Comparison of ENCODE assay signal across 19 mouse cellular contexts in the genomic region with DNA sequence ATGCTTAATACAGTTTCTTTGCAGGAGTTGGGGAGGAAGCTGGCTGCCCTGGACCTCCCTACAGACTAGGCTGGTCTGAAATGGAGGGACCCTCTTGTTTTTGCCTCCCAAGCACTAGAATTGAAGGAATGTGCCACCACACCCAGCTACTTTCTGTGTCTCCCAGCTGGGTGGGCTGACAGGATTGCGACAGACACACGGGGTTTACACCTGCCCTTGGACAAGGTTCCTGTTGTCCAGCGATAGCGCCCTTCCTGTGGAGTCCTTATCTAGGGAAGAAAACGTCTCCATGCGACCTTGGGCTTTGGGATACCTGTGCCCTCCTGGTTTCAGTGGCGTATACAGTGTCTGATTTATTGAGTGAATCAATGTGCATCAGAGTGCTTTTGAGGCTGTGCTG. TPM values are rescaled to one million over a fixed set of nuclear protein-coding genes. Genes with fewer than 3 reads are reported as not detected.
DNase-seq lines count a peak whose midpoint lies in the region; ATAC-seq lines count a peak whose summit lies in the region.
"Had no signal": no experiment of that assay in that cellular context is flagged by ENCODE, and none has a peak within 500 bp of the region (broad histone marks: within the 10 kb centered on the region; RNA-seq: fewer than 3 reads in every experiment).

No protein-coding gene starts in this region.

- peak overlapping the region; percentile 54; the same call in 1 of the 2 replicates for H3K27ac ChIP-seq in heart, embryonic 10.5 days
- H3K27ac ChIP-seq in heart, embryonic 15.5 days: 0 out of 2 replicates have a peak overlapping the region, but pooled peaks have one; percentile 21
- H3K27ac ChIP-seq: embryonic facial prominence, embryonic 12.5 days; forebrain, embryonic 15.5 days; hindbrain, embryonic 15.5 days had no signal

- no peaks in the 10 kb centered on the region for H3K9me3 ChIP-seq in heart, embryonic 10.5 days
- H3K9me3 ChIP-seq in heart, embryonic 15.5 days (replicated peaks): no peaks in the 10 kb centered on the region
- H3K9me3 ChIP-seq: embryonic facial prominence, embryonic 12.5 days; forebrain, embryonic 15.5 days; hindbrain, embryonic 15.5 days had no signal

- H3K4me3 ChIP-seq in heart, embryonic 10.5 days: no peak overlapping the region
- H3K4me3 ChIP-seq in heart, embryonic 15.5 days: no peak overlapping the region
- H3K4me3 ChIP-seq: embryonic facial prominence, embryonic 12.5 days; forebrain, embryonic 15.5 days; hindbrain, embryonic 15.5 days had no signal

- 72% methylated on average over 7 of the region's 7 CpGs for WGBS in heart, embryonic 10.5 days
- WGBS in heart, embryonic 15.5 days: 63% methylated on average over 7 of the region's 7 CpGs

- H3K36me3 ChIP-seq in heart, embryonic 10.5 days: peaks cover 20% of the 10 kb centered on the region
- H3K36me3 ChIP-seq in heart, embryonic 15.5 days: peaks cover 9% of the 10 kb centered on the region; the same call in 1 of the 2 replicates
- H3K36me3 ChIP-seq: forebrain, embryonic 15.5 days; hindbrain, embryonic 15.5 days had no signal

- H3K27me3 ChIP-seq in heart, embryonic 10.5 days (ENCODE audit: insufficient read depth, poor library complexity, severe bottlenecking): no peaks in the 10 kb centered on the region
- H3K27me3 ChIP-seq in heart, embryonic 15.5 days: no peaks in the 10 kb centered on the region
- H3K27me3 ChIP-seq: embryonic facial prominence, embryonic 12.5 days; forebrain, embryonic 15.5 days; hindbrain, embryonic 15.5 days had no signal

- DNase-seq in heart, embryonic 10.5 days (ENCODE audit: low spot score): no peak
- no peak for DNase-seq in heart, adult 11 months
- no peak for DNase-seq in heart, adult 8-10 months (ENCODE audit: low spot score)
- peak; percentile 22 for DNase-seq in induced T-regulatory cell, adult 2 months (ENCODE audit: low read depth)
- no peak for DNase-seq in liver
- no peak for DNase-seq in kidney, adult 18-20 months
- DNase-seq: adrenal gland, adult 8-10 months; cerebellum, adult 11 months; cerebellum, adult 8-10 months; cerebellum, postnatal 25 days; gastrocnemius, postnatal 10 days; kidney, adult 9 months had no signal

- H3K4me1 ChIP-seq in heart, embryonic 10.5 days: peaks cover 45% of the 10 kb centered on the region
- H3K4me1 ChIP-seq in heart, embryonic 15.5 days (replicated peaks): peaks cover 34% of the 10 kb centered on the region
- H3K4me1 ChIP-seq: embryonic facial prominence, embryonic 12.5 days; hindbrain, embryonic 15.5 days had no signal

- H3K4me2 ChIP-seq in heart, embryonic 15.5 days: no peak overlapping the region
- H3K4me2 ChIP-seq: embryonic facial prominence, embryonic 12.5 days; forebrain, embryonic 15.5 days; hindbrain, embryonic 15.5 days had no signal

- no peak overlapping the region for H3K9ac ChIP-seq in heart, embryonic 15.5 days
- H3K9ac ChIP-seq: embryonic facial prominence, embryonic 12.5 days; forebrain, embryonic 15.5 days; hindbrain, embryonic 15.5 days had no signal

- ATAC-seq in heart, embryonic 15.5 days (replicated peaks; ENCODE audit: insufficient number of reproducible peaks, insufficient read depth, low FRiP score, low read depth): no peak
- ATAC-seq: forebrain, embryonic 15.5 days; inflammation-experienced regulatory T-cells, adult 6 months had no signal

RNA-seq across cellular contexts. Expression of a gene that starts 10.1 kb away (rescaled TPM):
- polyA plus RNA-seq in heart, embryonic 10.5 days (2016; fragmentation: Nextera tagmentation; extraction: Ambion mirVana): 8.9 and 10.2 TPM in 2 replicates
- polyA plus RNA-seq in heart, embryonic 15.5 days (2015; fragmentation: Nextera tagmentation; extraction: Ambion mirVana): 5.7 and 6.6 TPM in 2 replicates
- 1 to 10 TPM; 3.4 to 4.0 (median 3.9) TPM for total RNA-seq in heart, adult 8-10 months (2022)

RNA-seq across cellular contexts. Expression of a gene that starts 10.7 kb away (rescaled TPM):
- 12.7 and 16.8 TPM in 2 replicates for polyA plus RNA-seq in heart, embryonic 10.5 days (2016; fragmentation: Nextera tagmentation; extraction: Ambion mirVana)
- 10.1 and 12.9 TPM in 2 replicates for polyA plus RNA-seq in heart, embryonic 15.5 days (2015; fragmentation: Nextera tagmentation; extraction: Ambion mirVana)
- total RNA-seq in heart, adult 8-10 months (2022): 10 to 100 TPM in 2 of 4 experiments, 1 to 10 TPM in 2; 6.7 to 11.3 (median 8.8) TPM

RNA-seq across cellular contexts. Expression of a gene that starts 23.8 kb away (rescaled TPM):
- 14.4 and 24.4 TPM in 2 replicates for polyA plus RNA-seq in heart, embryonic 10.5 days (2016; fragmentation: Nextera tagmentation; extraction: Ambion mirVana)
- 15.5 and 15.8 TPM in 2 replicates for polyA plus RNA-seq in heart, embryonic 15.5 days (2015; fragmentation: Nextera tagmentation; extraction: Ambion mirVana)
- 1 to 10 TPM; 4.1 to 7.7 (median 5.8) TPM for total RNA-seq in heart, adult 8-10 months (2022)

RNA-seq across cellular contexts. Expression of a gene that starts 37.2 kb away (rescaled TPM):
- polyA plus RNA-seq in heart, embryonic 10.5 days (2016; fragmentation: Nextera tagmentation; extraction: Ambion mirVana): 1.8 and 3.0 TPM in 2 replicates
- 1.8 and 2.2 TPM in 2 replicates for polyA plus RNA-seq in heart, embryonic 15.5 days (2015; fragmentation: Nextera tagmentation; extraction: Ambion mirVana)
- total RNA-seq in heart, adult 8-10 months (2022): under 1 TPM in 2 of 4 experiments, not detected in 2; 0.41 to 0.69 TPM
- total RNA-seq: heart, postnatal 25 days had no signal
- polyA plus RNA-seq: C2C12; inflammation-experienced regulatory T-cells, adult 6 months had no signal

RNA-seq across cellular contexts. Expression of a gene that starts 55.5 kb away (rescaled TPM):
- polyA plus RNA-seq in heart, embryonic 10.5 days (2016; fragmentation: Nextera tagmentation; extraction: Ambion mirVana): 9.5 and 12.3 TPM in 2 replicates
- polyA plus RNA-seq in heart, embryonic 15.5 days (2015; fragmentation: Nextera tagmentation; extraction: Ambion mirVana): 2.9 and 4.0 TPM in 2 replicates
- total RNA-seq in heart, adult 8-10 months (2022): 1 to 10 TPM in 3 of 4 experiments, under 1 TPM in 1; 0.90 to 3.0 (median 1.5) TPM
